Mouse (Mus musculus): ENCODE measurements around the gene Srsf4. TPM values are rescaled to one million over a fixed set of nuclear protein-coding genes. Genes with fewer than 3 reads are reported as not detected.

The Srsf4 gene
- total RNA-seq, 2 experiments from 2014 or later, result 32.0 to 33.8 TPM

- intact Hi-C loops (cut with DNase I), result no loop called here
- no peak for TF ChIP-seq CTCF (IDR thresholded peaks at IDR 0.05)
These were observed 76.5 kb downstream of the Srsf4 start for GRCm38 (mm10) chr4:131949903-131950302.

DNA sequence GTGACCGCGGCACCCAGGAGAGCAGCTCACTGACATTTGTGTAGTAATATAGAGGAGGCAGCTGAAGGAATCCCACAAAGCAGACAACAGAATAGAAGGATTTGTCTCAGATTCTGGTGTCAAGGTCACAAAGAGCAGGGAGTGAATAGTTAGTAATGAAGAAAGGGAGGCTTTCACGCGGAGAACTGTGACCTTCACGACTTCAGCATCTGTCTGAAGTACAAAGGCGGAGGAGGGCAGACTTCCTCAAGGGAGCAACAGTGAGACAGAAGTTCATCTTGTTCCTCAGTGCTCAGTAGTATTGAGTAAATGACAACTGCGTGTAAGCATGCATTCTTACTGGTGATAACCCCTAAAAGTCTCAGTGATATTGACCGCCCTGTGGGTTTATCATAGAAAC is 77.2 kb downstream of the Srsf4 start:
- H3K27ac ChIP-seq, result no peak overlapping the region
- intact Hi-C loops (cut with DNase I), result no loop called here
- H3K4me3 ChIP-seq, result no peak overlapping the region
- DNase-seq, result no peak
- no peak for TF ChIP-seq CTCF (IDR thresholded peaks at IDR 0.05)

More at GRCm38 (mm10) chr4:131949903-131950302, 76.5 kb downstream of the Srsf4 start:
- Histone ChIP-seq H3K4me3 (no peak overlapping the region), H3K27ac (no peak overlapping the region)
- DNase-seq, result no peak

Other genes starting within 250 kb of the Srsf4 start
- gene Ptpru, start 35.3 kb upstream of the Srsf4 start, total RNA-seq (2021), result 1 to 10 TPM; 1.7 to 2.6 TPM
- gene Mecr, start 30.1 kb upstream of the Srsf4 start, total RNA-seq (2021), result 10 to 100 TPM; 16.3 to 25.4 TPM
- gene Tmem200b, start 48.2 kb downstream of the Srsf4 start, total RNA-seq (2021), result 1 to 10 TPM; 1.2 to 4.0 TPM
- gene Gm10300, start 201.1 kb downstream of the Srsf4 start, total RNA-seq (2021), result under 1 TPM in 1 of 2 experiments, not detected in 1; 0.08 TPM
- gene Epb41, start 201.7 kb downstream of the Srsf4 start, total RNA-seq (2021), result 100 to 1,000 TPM; 102 to 113 TPM